Mouse (Mus musculus) forebrain, embryonic 12.5 days (tissue): Measurements from ENCODE around the gene Syngr2. TPM values are rescaled to one million over a fixed set of nuclear protein-coding genes. Genes with fewer than 3 reads are reported as not detected.

Experiments used
- ATAC-seq: fragments of 200-750 bp; cut with Nextera tagmentation; 2 replicates; pipeline ENCODE4 v1.8.0; 2017; ENCODE audit warnings: moderate TSS enrichment; ENCODE audit not compliant: low FRiP score
- H3K27ac ChIP-seq: fragments of 300-500 bp; sonication (generic); 2 replicates; pipeline ENCODE4 v1.5.1; 2016; ENCODE audit warnings: mild to moderate bottlenecking
- H3K27me3 ChIP-seq: fragments of 300-500 bp; sonication (generic); 2 replicates; pipeline ENCODE4 v1.6.1; 2016; ENCODE audit warnings: mild to moderate bottlenecking
- H3K36me3 ChIP-seq: fragments of 300-500 bp; sonication (generic); replicated peaks from 2 replicates; pipeline ENCODE4 v1.6.1; 2016; ENCODE audit warnings: mild to moderate bottlenecking
- H3K4me1 ChIP-seq: fragments of 300-500 bp; sonication (generic); 2 replicates; pipeline ENCODE4 v1.6.1; 2016
- H3K4me2 ChIP-seq: fragments of 300-500 bp; sonication (generic); 2 replicates; pipeline ENCODE4 v1.6.1; 2016; ENCODE audit warnings: mild to moderate bottlenecking, moderate library complexity
- H3K4me3 ChIP-seq: fragments of 300-500 bp; sonication (generic); replicated peaks from 2 replicates; pipeline ENCODE4 v1.5.1; 2016; ENCODE audit warnings: mild to moderate bottlenecking
- H3K9ac ChIP-seq: fragments of 300-500 bp; sonication (generic); 2 replicates; pipeline ENCODE4 v1.6.1; 2016; ENCODE audit warnings: mild to moderate bottlenecking
- H3K9me3 ChIP-seq: fragments of 300-500 bp; sonication (generic); 2 replicates; pipeline ENCODE4 v1.6.1; 2016
- WGBS: fragments of 180-500 bp; shearing (Covaris S2); methylation state at CpG from one replicate; pipeline ENCODE4 v1.1.7; 2016; 5-methylcytosine and 5-hydroxymethylcytosine counted together
- polyA plus RNA-seq: library from polyadenylated mRNA; unstranded; fragments of >200 nt; fragmentation: Nextera tagmentation; extraction: Ambion mirVana; gene quantifications from 2 replicates; pipeline ENCODE4 v1.2.1, GENCODE M21; 2016

Syngr2 gene
- polyA plus RNA-seq, 1 experiment from 2014 or later = 25.5 TPM

DNA sequence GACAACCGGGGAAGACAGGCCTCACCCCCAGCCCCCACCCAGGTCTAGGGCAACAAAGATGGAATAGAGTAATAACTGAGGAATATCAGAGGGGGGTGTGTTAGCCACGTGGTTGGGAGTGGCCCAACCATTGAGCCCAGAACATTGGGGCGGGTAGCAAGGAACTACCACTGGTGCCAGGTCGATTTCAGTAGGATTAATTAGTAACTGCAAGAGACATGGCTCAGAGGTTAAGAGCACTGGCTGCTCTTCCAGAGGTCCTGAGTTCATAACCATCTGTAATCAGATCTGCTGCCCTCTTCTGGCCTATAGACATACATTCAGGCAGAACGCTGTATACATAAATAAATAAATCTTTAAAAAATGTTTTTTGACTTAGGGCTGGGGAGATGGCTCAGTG lies 37.2 kb downstream of the Syngr2 start:
- Histone ChIP-seq H3K9ac (no peak overlapping the region), H3K4me2 (no peak overlapping the region), H3K9me3 (no peaks in the 10 kb centered on the region), H3K36me3 (no peaks in the 10 kb centered on the region), H3K4me3 (no peak overlapping the region), H3K4me1 (peaks cover 28% of the 10 kb centered on the region), H3K27ac (no peak overlapping the region), H3K27me3 (no peaks in the 10 kb centered on the region)
- 67% methylated on average over 5 of the region's 5 CpGs for WGBS
- ATAC-seq = no peak

DNA sequence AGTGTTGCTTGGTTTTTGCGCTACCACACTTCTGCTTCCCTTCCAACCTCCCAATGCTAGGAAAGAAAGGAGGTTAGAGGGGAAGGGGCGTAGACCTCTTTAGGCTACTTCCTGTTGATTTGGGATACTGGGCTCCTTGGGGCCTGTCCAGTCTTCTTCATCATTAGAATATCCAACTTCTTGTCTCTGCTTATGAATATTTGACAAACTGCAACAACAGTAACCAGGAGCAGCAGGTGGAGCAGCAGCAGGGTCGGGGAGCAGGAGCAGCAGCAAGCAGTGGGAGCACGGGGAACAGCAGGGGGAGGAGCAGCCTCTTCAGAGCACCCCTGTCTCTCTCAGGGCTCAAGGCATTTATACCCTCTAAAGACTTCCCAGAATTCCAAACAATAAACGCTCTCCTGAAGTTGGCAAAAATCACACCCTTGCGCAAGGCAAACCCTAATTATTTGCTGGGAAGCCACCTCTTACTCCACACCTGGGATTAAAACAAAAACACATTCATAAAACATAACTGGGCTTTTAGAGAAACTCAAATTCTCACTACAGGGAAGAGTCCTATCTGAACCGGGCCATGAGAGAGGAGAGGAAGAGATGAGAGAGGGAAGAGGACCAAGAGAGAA lies 38.2 kb downstream of the Syngr2 start:
- WGBS = 83% methylated on average over 7 of the region's 7 CpGs
- H3K9me3 ChIP-seq = no peaks in the 10 kb centered on the region
- no peak for ATAC-seq
- peaks cover 28% of the 10 kb centered on the region for H3K4me1 ChIP-seq
- no peaks in the 10 kb centered on the region for H3K27me3 ChIP-seq
- peak overlapping the region; percentile 97 for H3K27ac ChIP-seq
- H3K9ac ChIP-seq = peak overlapping the region; percentile 80
- peak overlapping the region; percentile 57; the same call in 1 of the 2 replicates for H3K4me3 ChIP-seq
- peaks cover 7% of the 10 kb centered on the region for H3K36me3 ChIP-seq
- peak overlapping the region; percentile 84 for H3K4me2 ChIP-seq

GRCm38 (mm10) chr11:117848271-117848984 lies 39.0 kb downstream of the Syngr2 start:
- H3K4me3 ChIP-seq = peak overlapping the region; percentile 57
- 9% methylated on average over 19 of the region's 19 CpGs for WGBS
- peak overlapping the region; percentile 80 for H3K9ac ChIP-seq
- H3K4me1 ChIP-seq = peaks cover 28% of the 10 kb centered on the region
- H3K4me2 ChIP-seq = peak overlapping the region; percentile 84
- H3K27me3 ChIP-seq = no peaks in the 10 kb centered on the region
- no peaks in the 10 kb centered on the region for H3K9me3 ChIP-seq
- peak; percentile 83 for ATAC-seq
- H3K27ac ChIP-seq = peak overlapping the region; percentile 97
- peaks cover 14% of the 10 kb centered on the region for H3K36me3 ChIP-seq

GRCm38 (mm10) chr11:117848985-117849671 lies 39.7 kb downstream of the Syngr2 start, which contains the start of gene Birc5:
TSS of gene Birc5 (plus strand) at chr11:117849251.
- Histone ChIP-seq H3K9ac (peak within 1 kb of the TSS; percentile 80), H3K27me3 (no peaks in the 10 kb centered on the region), H3K4me1 (peaks cover 28% of the 10 kb centered on the region), H3K4me2 (peak within 1 kb of the TSS; percentile 84), H3K4me3 (peak within 1 kb of the TSS; percentile 57), H3K9me3 (no peaks in the 10 kb centered on the region), H3K36me3 (peaks cover 21% of the 10 kb centered on the region), H3K27ac (peak within 1 kb of the TSS; percentile 97)
- ATAC-seq = peak; percentile 95
- WGBS = under 1% methylated on average over 51 of the region's 51 CpGs

GRCm38 (mm10) chr11:117852875-117853274 lies 43.4 kb downstream of the Syngr2 start:
- H3K27ac ChIP-seq = no peak overlapping the region
- H3K4me3 ChIP-seq = no peak overlapping the region
- 90% methylated on average over 3 of the region's 3 CpGs for WGBS
- ATAC-seq = no peak
- peaks cover 53% of the 10 kb centered on the region for H3K36me3 ChIP-seq
- no peaks in the 10 kb centered on the region for H3K27me3 ChIP-seq
- H3K4me2 ChIP-seq = no peak overlapping the region
- H3K9me3 ChIP-seq = 0 out of 2 replicates have a peak, but pooled peaks cover 5% of the 10 kb centered on the region
- H3K4me1 ChIP-seq = peaks cover 23% of the 10 kb centered on the region
- no peak overlapping the region for H3K9ac ChIP-seq

GRCm38 (mm10) chr11:117854241-117854640 lies 44.8 kb downstream of the Syngr2 start:
- ATAC-seq = no peak
- Histone ChIP-seq H3K36me3 (peaks cover 53% of the 10 kb centered on the region), H3K4me2 (no peak overlapping the region)

GRCm38 (mm10) chr11:117855360-117855759 lies 45.9 kb downstream of the Syngr2 start:
- Histone ChIP-seq H3K36me3 (peaks cover 53% of the 10 kb centered on the region), H3K27ac (no peak overlapping the region), H3K4me1 (peaks cover 13% of the 10 kb centered on the region), H3K9me3 (0 out of 2 replicates have a peak, but pooled peaks cover 5% of the 10 kb centered on the region), H3K4me3 (no peak overlapping the region), H3K9ac (no peak overlapping the region), H3K27me3 (peaks cover 20% of the 10 kb centered on the region), H3K4me2 (no peak overlapping the region)
- WGBS = 99% methylated on average over 5 of the region's 5 CpGs
- ATAC-seq = no peak

More at GRCm38 (mm10) chr11:117854241-117854640, 44.8 kb downstream of the Syngr2 start:
- Histone ChIP-seq H3K9ac (no peak overlapping the region), H3K4me1 (peaks cover 16% of the 10 kb centered on the region), H3K4me3 (no peak overlapping the region), H3K27ac (no peak overlapping the region), H3K9me3 (0 out of 2 replicates have a peak, but pooled peaks cover 5% of the 10 kb centered on the region), H3K27me3 (peaks cover 9% of the 10 kb centered on the region)
- WGBS = 96% methylated on average over 9 of the region's 9 CpGs

- ATAC-seq = no peak
- Histone ChIP-seq H3K9ac (no peak overlapping the region), H3K36me3 (peaks cover 53% of the 10 kb centered on the region)
Measured at GRCm38 (mm10) chr11:117855975-117856374, 46.5 kb downstream of the Syngr2 start.

GRCm38 (mm10) chr11:117857462-117857861 lies 48.0 kb downstream of the Syngr2 start:
- 94% methylated on average over 10 of the region's 10 CpGs for WGBS
- H3K4me3 ChIP-seq = no peak overlapping the region
- no peak overlapping the region for H3K9ac ChIP-seq
- peaks cover 49% of the 10 kb centered on the region for H3K36me3 ChIP-seq
- H3K27me3 ChIP-seq = peaks cover 41% of the 10 kb centered on the region
- H3K4me1 ChIP-seq = peaks cover 13% of the 10 kb centered on the region; the same call in 1 of the 2 replicates
- no peak for ATAC-seq
- 0 out of 2 replicates have a peak, but pooled peaks cover 5% of the 10 kb centered on the region for H3K9me3 ChIP-seq
- no peak overlapping the region for H3K27ac ChIP-seq
- H3K4me2 ChIP-seq = no peak overlapping the region

More at GRCm38 (mm10) chr11:117855975-117856374, 46.5 kb downstream of the Syngr2 start:
- Histone ChIP-seq H3K27me3 (peaks cover 27% of the 10 kb centered on the region), H3K27ac (no peak overlapping the region), H3K4me2 (no peak overlapping the region), H3K4me3 (no peak overlapping the region), H3K4me1 (peaks cover 15% of the 10 kb centered on the region; the same call in 1 of the 2 replicates), H3K9me3 (0 out of 2 replicates have a peak, but pooled peaks cover 5% of the 10 kb centered on the region)
- WGBS = 92% methylated on average over 1 of the region's 1 CpGs

GRCm38 (mm10) chr11:117858392-117858791 lies 48.9 kb downstream of the Syngr2 start:
- 61% methylated on average over 3 of the region's 3 CpGs for WGBS
- Histone ChIP-seq H3K9me3 (0 out of 2 replicates have a peak, but pooled peaks cover 5% of the 10 kb centered on the region), H3K27me3 (peaks cover 51% of the 10 kb centered on the region), H3K9ac (no peak overlapping the region), H3K27ac (no peak overlapping the region), H3K36me3 (peaks cover 40% of the 10 kb centered on the region), H3K4me2 (no peak overlapping the region), H3K4me3 (no peak overlapping the region), H3K4me1 (peaks cover 20% of the 10 kb centered on the region)
- ATAC-seq = no peak

GRCm38 (mm10) chr11:117860601-117861000 lies 51.1 kb downstream of the Syngr2 start, which contains the start of gene Tmem235:
TSS of gene Tmem235 (plus strand) at chr11:117860752.
- 4% methylated on average over 23 of the region's 23 CpGs for whole genome bisulfite sequencing
- Histone ChIP-seq H3K4me3 (0 out of 2 replicates have a peak within 1 kb of the TSS, but pooled peaks have one; percentile 13), H3K4me1 (peaks cover 25% of the 10 kb centered on the region), H3K9me3 (0 out of 2 replicates have a peak, but pooled peaks cover 5% of the 10 kb centered on the region), H3K4me2 (peak within 1 kb of the TSS; percentile 31), H3K27ac (no peak within 1 kb of the TSS), H3K27me3 (peaks cover 69% of the 10 kb centered on the region), H3K36me3 (peaks cover 20% of the 10 kb centered on the region), H3K9ac (peak within 1 kb of the TSS; percentile 21; the same call in 1 of the 2 replicates)
- ATAC-seq = no peak
